Mouse (Mus musculus) forebrain, embryonic 11.5 days (tissue): ENCODE measurements around the gene Dusp13. TPM values are rescaled to one million over a fixed set of nuclear protein-coding genes. Genes with fewer than 3 reads are reported as not detected.

Experiments
- ATAC-seq: fragments of 200-750 bp; cut with Nextera tagmentation; replicated peaks from 2 replicates; pipeline ENCODE4 v1.8.0; 2017; ENCODE audit warnings: moderate TSS enrichment; ENCODE audit not compliant: low FRiP score
- DNase-seq: peaks from one replicate; pipeline ENCODE4 v3.0.0-alpha.2; 2017; ENCODE audit warnings: low spot score
- H3K27ac ChIP-seq: fragments of 300-500 bp; sonication (generic); 2 replicates; pipeline ENCODE4 v1.5.1; 2014; ENCODE audit warnings: low read depth, low read length
- H3K27me3 ChIP-seq: fragments of 300-500 bp; sonication (generic); 2 replicates; pipeline ENCODE4 v1.6.1; 2014; ENCODE audit warnings: mild to moderate bottlenecking, low read length, mixed read lengths; ENCODE audit not compliant: control insufficient read depth, insufficient read depth
- H3K36me3 ChIP-seq: fragments of 300-500 bp; sonication (generic); 2 replicates; pipeline ENCODE4 v1.6.1; 2014; ENCODE audit warnings: mild to moderate bottlenecking, low read length, moderate library complexity, mixed read lengths; ENCODE audit not compliant: control insufficient read depth, insufficient read depth
- H3K4me1 ChIP-seq: fragments of 300-500 bp; sonication (generic); replicated peaks from 2 replicates; pipeline ENCODE4 v1.6.1; 2014; ENCODE audit warnings: low read length, mixed read lengths; ENCODE audit not compliant: control insufficient read depth, insufficient read depth
- H3K4me2 ChIP-seq: fragments of 300-500 bp; sonication (generic); 2 replicates; pipeline ENCODE4 v1.6.1; 2014; ENCODE audit warnings: low read depth, mild to moderate bottlenecking, low read length, moderate library complexity, mixed read lengths; ENCODE audit not compliant: severe bottlenecking
- H3K4me3 ChIP-seq: fragments of 300-500 bp; sonication (generic); 2 replicates; pipeline ENCODE4 v1.5.1; 2014; ENCODE audit warnings: low read depth, low read length
- H3K9ac ChIP-seq: fragments of 300-500 bp; sonication (generic); 2 replicates; pipeline ENCODE4 v1.6.1; 2014; ENCODE audit warnings: low read length
- H3K9me3 ChIP-seq: fragments of 300-500 bp; sonication (generic); 2 replicates; pipeline ENCODE4 v1.6.1; 2016; ENCODE audit warnings: low read length, mixed read lengths; ENCODE audit not compliant: control insufficient read depth
- WGBS: fragments of 180-500 bp; shearing (Covaris S2); extraction: QIAGEN DNeasy Blood & Tissue Kit; methylation state at CpG from one replicate; pipeline ENCODE4 v1.1.7; 2014; 5-methylcytosine and 5-hydroxymethylcytosine counted together
- polyA plus RNA-seq: library from polyadenylated mRNA; unstranded; fragments of >200 nt; fragmentation: Nextera tagmentation; extraction: Ambion mirVana; gene quantifications from 2 replicates; pipeline ENCODE4 v1.2.1, GENCODE M21; 2014

Dusp13 gene
- polyA plus RNA-seq, 1 experiment from 2014 or later: not detected

GRCm38 (mm10) chr14:21742441-21742840, 8.5 kb downstream of the Dusp13 start:
- no peak overlapping the region for H3K27ac ChIP-seq
- no peaks in the 10 kb centered on the region for H3K9me3 ChIP-seq
- H3K27me3 ChIP-seq: no peaks in the 10 kb centered on the region
- WGBS: 93% methylated on average over 4 of the region's 4 CpGs
- ATAC-seq (no peak), DNase-seq (no peak)
- H3K4me3 ChIP-seq: no peak overlapping the region
- H3K36me3 ChIP-seq: no peaks in the 10 kb centered on the region
- H3K9ac ChIP-seq: no peak overlapping the region
- no peaks in the 10 kb centered on the region for H3K4me1 ChIP-seq
- H3K4me2 ChIP-seq: no peak overlapping the region

GRCm38 (mm10) chr14:21741786-21742185, 9.2 kb downstream of the Dusp13 start:
- ATAC-seq: peak; percentile 80
- H3K4me2 ChIP-seq: no peak overlapping the region
- no peak overlapping the region for H3K9ac ChIP-seq
- 13% methylated on average over 4 of the region's 4 CpGs for WGBS
- no peak overlapping the region for H3K4me3 ChIP-seq
- no peaks in the 10 kb centered on the region for H3K36me3 ChIP-seq
- no peaks in the 10 kb centered on the region for H3K27me3 ChIP-seq
- no peaks in the 10 kb centered on the region for H3K4me1 ChIP-seq
- peak; percentile 92 for DNase-seq
- H3K9me3 ChIP-seq: no peaks in the 10 kb centered on the region
- no peak overlapping the region for H3K27ac ChIP-seq

DNA sequence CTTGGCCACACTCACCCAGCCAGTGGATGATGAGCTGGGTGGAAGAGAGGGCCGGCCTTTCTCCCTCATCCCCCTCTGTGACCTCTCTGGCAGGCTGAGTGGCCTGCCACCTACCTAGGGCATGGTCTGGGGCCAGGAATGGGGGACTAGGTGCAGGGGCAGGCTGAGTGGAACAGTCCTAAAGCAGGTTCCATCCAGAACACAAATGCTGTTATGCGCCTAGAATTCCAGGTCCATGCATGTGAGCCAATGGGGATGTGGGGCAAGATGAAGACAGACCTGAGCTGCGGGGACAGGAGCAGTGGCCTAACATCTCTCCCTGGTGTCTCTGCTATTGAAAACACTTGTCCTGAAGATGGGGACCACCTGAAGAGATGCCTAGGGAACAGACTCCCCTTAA, 9.7 kb downstream of the Dusp13 start:
- 93% methylated on average over 3 of the region's 3 CpGs for WGBS
- Histone ChIP-seq H3K27me3 (no peaks in the 10 kb centered on the region), H3K9me3 (no peaks in the 10 kb centered on the region), H3K27ac (no peak overlapping the region), H3K36me3 (no peaks in the 10 kb centered on the region), H3K9ac (no peak overlapping the region), H3K4me3 (no peak overlapping the region), H3K4me2 (no peak overlapping the region), H3K4me1 (no peaks in the 10 kb centered on the region)
- ATAC-seq: no peak
- no peak for DNase-seq

- Histone ChIP-seq H3K4me1 (no peaks in the 10 kb centered on the region), H3K4me3 (no peak overlapping the region), H3K4me2 (no peak overlapping the region), H3K27me3 (no peaks in the 10 kb centered on the region), H3K9ac (no peak overlapping the region), H3K27ac (no peak overlapping the region), H3K9me3 (no peaks in the 10 kb centered on the region), H3K36me3 (no peaks in the 10 kb centered on the region)
- WGBS: 92% methylated on average over 7 of the region's 7 CpGs
- no peak for ATAC-seq
- peak; percentile 36 for DNase-seq
Measured at GRCm38 (mm10) chr14:21740345-21740744, 10.6 kb downstream of the Dusp13 start.

- no peak for ATAC-seq
- Histone ChIP-seq H3K4me1 (no peaks in the 10 kb centered on the region), H3K36me3 (no peaks in the 10 kb centered on the region), H3K27ac (no peak overlapping the region), H3K9ac (no peak overlapping the region), H3K27me3 (no peaks in the 10 kb centered on the region), H3K4me2 (no peak overlapping the region), H3K9me3 (no peaks in the 10 kb centered on the region), H3K4me3 (no peak overlapping the region)
- WGBS: 92% methylated on average over 15 of the region's 15 CpGs
- DNase-seq: peak; percentile 41
Measured at GRCm38 (mm10) chr14:21733131-21733905, 17.7 kb downstream of the Dusp13 start.

GRCm38 (mm10) chr14:21729936-21730335, 21.0 kb downstream of the Dusp13 start:
- WGBS: 92% methylated on average over 4 of the region's 4 CpGs
- no peak for ATAC-seq

DNA sequence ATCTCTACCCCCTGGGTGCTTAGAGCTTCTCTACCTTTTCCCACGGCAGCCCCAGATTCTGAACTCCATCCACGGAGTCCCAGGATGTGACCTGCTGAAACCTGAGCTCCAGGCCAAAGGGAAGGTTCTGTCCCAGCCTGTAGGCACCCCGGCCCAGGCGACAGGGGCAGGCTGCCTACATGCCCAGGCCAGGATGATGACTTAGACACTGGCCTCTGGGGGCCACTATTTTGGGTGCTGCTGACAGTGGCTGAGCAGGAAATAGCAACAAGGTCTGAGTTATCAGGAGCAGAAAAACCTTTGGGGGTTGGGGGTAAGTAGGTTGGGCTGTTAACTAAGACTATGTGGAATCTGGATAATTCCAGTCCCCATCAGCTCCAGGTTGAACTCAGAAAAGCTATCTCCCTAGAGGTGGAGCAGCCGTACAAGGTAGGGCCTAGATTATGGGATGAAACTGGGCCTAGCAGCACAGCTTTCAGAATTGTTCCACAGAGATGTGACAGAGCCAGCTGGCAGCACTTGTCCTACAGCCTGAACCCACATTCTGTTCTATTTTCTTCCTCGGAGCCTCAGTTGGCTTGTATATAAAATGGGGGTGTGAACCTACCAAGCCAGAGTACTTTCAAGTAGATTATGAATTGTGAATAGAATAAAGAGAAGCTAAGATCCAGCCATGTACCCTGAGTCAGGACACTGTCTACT, 21.8 kb downstream of the Dusp13 start:
- Histone ChIP-seq H3K36me3 (no peaks in the 10 kb centered on the region), H3K27ac (no peak overlapping the region), H3K9me3 (no peaks in the 10 kb centered on the region), H3K4me2 (no peak overlapping the region), H3K27me3 (no peaks in the 10 kb centered on the region), H3K9ac (no peak overlapping the region), H3K4me1 (no peaks in the 10 kb centered on the region), H3K4me3 (no peak overlapping the region)
- WGBS: 80% methylated on average over 6 of the region's 6 CpGs
- ATAC-seq (no peak), DNase-seq (no peak)

More at GRCm38 (mm10) chr14:21729936-21730335, 21.0 kb downstream of the Dusp13 start:
- no peak overlapping the region for H3K27ac ChIP-seq
- no peak overlapping the region for H3K4me3 ChIP-seq
- no peak overlapping the region for H3K4me2 ChIP-seq
- no peaks in the 10 kb centered on the region for H3K27me3 ChIP-seq
- no peaks in the 10 kb centered on the region for H3K4me1 ChIP-seq
- H3K9me3 ChIP-seq: no peaks in the 10 kb centered on the region
- DNase-seq: no peak
- H3K9ac ChIP-seq: no peak overlapping the region
- H3K36me3 ChIP-seq: no peaks in the 10 kb centered on the region

DNA sequence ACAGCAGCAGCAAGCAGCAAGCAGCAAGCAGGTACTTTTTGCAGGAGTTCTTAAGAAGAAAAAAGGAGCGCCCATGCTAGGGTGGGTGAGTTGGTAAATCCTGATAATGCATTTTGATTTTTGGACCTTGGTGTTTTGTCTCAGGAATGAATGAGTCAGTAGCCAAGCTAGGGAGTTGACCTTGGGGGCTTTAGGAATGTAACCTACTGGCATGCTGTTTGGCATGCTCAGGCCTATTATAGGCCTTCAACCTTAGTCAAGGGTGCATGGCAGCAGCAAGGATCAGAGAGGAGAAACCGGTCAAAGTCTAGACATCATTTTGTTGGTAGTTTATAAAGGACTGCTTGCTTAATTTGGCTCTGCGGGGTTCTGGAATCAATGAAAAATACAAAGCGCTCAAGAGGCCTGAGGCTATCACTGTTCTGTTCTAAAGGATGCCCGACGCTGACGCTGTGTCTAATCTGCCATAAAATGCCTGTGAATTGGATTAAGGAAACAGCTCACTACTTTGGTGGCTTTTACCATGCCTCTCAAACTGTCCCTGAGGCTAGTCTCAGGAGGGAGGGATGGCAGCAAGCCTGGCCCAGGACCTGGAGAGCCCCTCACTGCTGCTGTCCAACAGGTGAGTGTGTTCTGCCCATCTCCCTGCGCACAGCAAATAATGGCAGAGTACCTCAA, 28.8 kb downstream of the Dusp13 start:
- H3K27ac ChIP-seq: no peak overlapping the region
- no peaks in the 10 kb centered on the region; the same call in 1 of the 2 replicates for H3K27me3 ChIP-seq
- no peak for DNase-seq
- H3K9ac ChIP-seq: no peak overlapping the region
- H3K4me1 ChIP-seq: peaks cover 2% of the 10 kb centered on the region
- WGBS: 46% methylated on average over 8 of the region's 8 CpGs
- no peak overlapping the region for H3K4me2 ChIP-seq
- no peak overlapping the region for H3K4me3 ChIP-seq
- H3K36me3 ChIP-seq: no peaks in the 10 kb centered on the region
- ATAC-seq: no peak
- no peaks in the 10 kb centered on the region; the same call in 1 of the 2 replicates for H3K9me3 ChIP-seq
